Mouse (Mus musculus): ENCODE measurements at regions not wholly inside any gene's neighbourhood (a gene's known extent, or its start where the extent isn't known, plus 50 kb on each side); places are given as distances from the start of the nearest gene placed in this dataset.

DNA sequence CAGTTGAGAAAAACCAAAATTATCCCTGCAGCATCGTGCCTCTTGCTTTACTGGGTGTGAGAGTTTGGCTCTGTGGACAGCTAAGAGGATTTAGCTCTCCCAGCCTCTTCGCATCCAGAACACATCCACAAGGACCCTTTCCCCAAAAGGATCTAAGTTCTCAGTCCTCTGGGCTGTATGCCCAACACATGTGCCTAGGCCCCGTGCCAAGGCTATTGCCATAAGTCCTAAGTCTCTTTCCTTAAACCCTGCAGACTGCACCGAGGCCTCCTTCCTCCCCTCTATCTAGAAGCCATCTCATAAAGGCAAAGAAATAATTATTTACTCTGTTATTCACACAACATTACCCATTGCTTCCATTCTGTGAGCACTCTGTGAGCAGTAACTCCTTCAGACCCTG, 570.8 kb upstream of the Kirrel3 start:
- no peak for DNase-seq (ENCODE audit: low spot score in 2 of 2)

- no peak for DNase-seq (ENCODE audit: low spot score in 2 of 2)
These were observed 570.2 kb upstream of the Kirrel3 start for GRCm38 (mm10) chr9:33915349-33916056.

DNA sequence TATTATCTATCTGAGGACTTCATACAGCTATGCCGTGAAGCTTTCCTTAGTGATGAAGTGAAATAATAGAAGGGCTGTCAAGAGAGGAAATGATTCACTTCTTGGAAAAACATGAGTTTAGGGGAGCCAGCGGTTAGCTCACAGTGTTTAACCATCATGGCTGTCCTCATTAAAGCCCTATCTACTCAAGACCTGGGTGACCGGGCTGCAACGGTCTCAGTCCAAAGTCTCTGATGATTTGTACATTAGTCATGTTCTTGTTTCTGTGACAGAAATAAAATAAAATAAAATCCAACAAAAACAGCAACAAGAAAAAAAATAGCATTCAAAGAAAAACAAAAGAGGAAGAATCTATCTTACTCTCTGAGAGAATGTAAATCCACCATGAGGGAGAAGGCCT, 555.4 kb upstream of the Kirrel3 start:
- DNase-seq (ENCODE audit: low spot score in 2 of 2) = no peak

GRCm38 (mm10) chr9:33934071-33934470, 551.6 kb upstream of the Kirrel3 start:
- no peak for DNase-seq (ENCODE audit: low spot score in 2 of 2)

DNA sequence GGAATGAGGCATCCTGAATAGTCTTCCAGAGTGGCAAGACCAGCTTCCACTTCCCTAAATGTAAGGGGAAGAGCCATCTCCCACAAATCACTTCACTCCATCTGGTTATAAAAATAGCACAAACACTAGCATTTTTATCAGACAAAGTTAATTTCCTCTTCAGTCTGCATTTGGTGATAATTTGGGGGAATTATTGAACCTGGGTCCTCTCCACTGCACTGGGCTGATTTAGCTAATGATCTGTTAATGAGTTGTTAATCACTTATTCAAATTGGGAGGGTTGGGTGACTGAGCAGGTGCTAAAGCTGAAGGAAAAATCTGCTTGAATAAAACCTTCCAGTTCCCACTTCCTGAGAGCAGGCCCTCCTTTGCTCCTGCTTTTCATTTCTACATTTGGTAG, 531.4 kb upstream of the Kirrel3 start:
- no peak for DNase-seq (ENCODE audit: low spot score in 2 of 2)
